Mouse (Mus musculus) bone marrow, adult 2 months (tissue): ENCODE data around the gene Pla2g5. TPM values are rescaled to one million over a fixed set of nuclear protein-coding genes. Genes with fewer than 3 reads are reported as not detected.

Experiments used
- H3K27ac ChIP-seq: fragments of 200-500 bp; 2 replicates; pipeline ENCODE4 v1.5.1; 2012; ENCODE audit warnings: low read depth, mild to moderate bottlenecking, control low read depth, inconsistent platforms, low read length; ENCODE audit not compliant: control insufficient read depth, poor library complexity, insufficient read depth
- H3K4me1 ChIP-seq: fragments of 200-500 bp; 2 replicates; pipeline ENCODE4 v1.6.1; 2011; ENCODE audit warnings: low read length; ENCODE audit not compliant: control insufficient read depth, insufficient read depth
- H3K4me3 ChIP-seq: fragments of 200-500 bp; replicated peaks from 2 replicates; pipeline ENCODE3; 2011; ENCODE audit warnings: mild to moderate bottlenecking, low read depth, low read length, control low read depth; ENCODE audit not compliant: control insufficient read depth
- CTCF ChIP-seq: fragments of 200-500 bp; IDR thresholded peaks from 2 replicates; pipeline ENCODE4 v1.5.1; 2011; ENCODE audit warnings: low read length, control low read depth; ENCODE audit not compliant: control insufficient read depth, insufficient read depth
- POLR2A ChIP-seq: fragments of 200-500 bp; IDR thresholded peaks from 2 replicates; pipeline ENCODE4 v1.6.1; 2011; ENCODE audit warnings: low read depth, mild to moderate bottlenecking, control low read depth, low read length, borderline replicate concordance; ENCODE audit not compliant: control insufficient read depth
- WGBS: fragments of 180-500 bp; shearing (Covaris S2); methylation state at CpG from one replicate; pipeline ENCODE4 v1.1.7; 2018; 5-methylcytosine and 5-hydroxymethylcytosine counted together
- polyA plus RNA-seq: library from polyadenylated mRNA; stranded (reverse); fragments of >200 nt; gene quantifications from 2 replicates; pipeline ENCODE4 v1.2.4, GENCODE M21; 2011; ENCODE audit warnings: low replicate concordance; ENCODE audit not compliant: missing spikeins, insufficient read depth, insufficient read length

Pla2g5 gene
- polyA plus RNA-seq, 1 experiment, result not detected

DNA sequence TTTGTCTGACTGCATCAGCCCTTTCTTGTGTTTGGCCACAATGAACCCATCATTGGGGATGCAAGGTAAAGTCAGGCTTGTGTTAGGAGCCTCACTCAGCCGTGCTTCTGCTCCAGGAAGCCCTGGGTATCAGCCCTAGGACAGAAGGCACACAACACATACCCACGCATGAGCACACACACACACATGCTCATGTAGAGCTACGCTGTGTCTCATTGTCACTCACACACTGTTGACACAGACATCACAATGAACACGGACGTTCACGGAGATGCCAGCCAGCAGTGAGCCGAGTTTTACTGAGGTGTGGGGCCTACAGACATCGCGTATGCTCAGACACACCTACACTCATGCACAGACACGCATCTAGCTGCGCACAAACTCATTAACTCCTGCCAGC lies 107.3 kb downstream of the Pla2g5 start:
- no peak overlapping the region for H3K27ac ChIP-seq
- 70% methylated on average over 11 of the region's 11 CpGs for WGBS
- TF ChIP-seq POLR2A (no peak), CTCF (no peak)
- no peaks in the 10 kb centered on the region for H3K4me1 ChIP-seq
- no peak overlapping the region for H3K4me3 ChIP-seq

DNA sequence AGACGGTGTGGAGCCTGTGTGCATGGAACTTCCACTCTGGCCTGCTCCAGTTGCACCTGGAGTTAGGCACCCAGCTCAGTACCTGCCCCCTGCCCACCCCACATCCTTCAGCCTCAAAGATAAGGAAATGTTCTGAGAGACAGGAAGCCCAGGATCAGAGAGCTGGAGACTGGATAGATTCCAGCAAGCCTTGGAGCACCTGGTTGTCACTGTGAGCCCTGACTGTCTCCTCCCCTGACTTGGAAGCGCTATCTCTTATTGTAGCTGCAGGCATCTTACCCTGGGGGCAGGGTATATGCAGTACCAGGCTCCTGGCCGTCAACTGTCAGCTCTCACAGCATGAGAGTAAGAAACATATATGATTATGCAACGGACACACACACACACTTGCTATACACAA lies 107.8 kb downstream of the Pla2g5 start:
- no peak overlapping the region for H3K4me3 ChIP-seq

DNA sequence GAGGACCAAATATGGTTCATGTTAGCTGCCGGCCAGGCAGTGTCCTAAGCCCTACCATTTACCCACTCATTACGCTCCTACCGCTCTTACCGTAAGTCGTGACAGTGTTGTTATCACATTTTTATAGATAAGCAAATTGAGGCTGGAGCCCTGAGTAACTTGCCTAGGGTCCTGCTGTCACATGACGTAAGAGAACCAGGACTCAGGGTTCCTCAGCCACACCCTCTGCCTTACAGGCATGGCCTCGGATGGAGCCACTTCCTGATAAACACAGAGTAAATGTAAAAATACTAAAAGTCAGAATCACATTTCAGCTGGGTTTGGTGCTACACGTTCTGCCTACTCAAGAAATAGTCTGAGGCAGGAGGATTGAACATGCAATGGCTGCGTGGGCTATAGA lies 108.8 kb downstream of the Pla2g5 start:
- no peak overlapping the region for H3K4me3 ChIP-seq
- no peak for TF ChIP-seq CTCF
- no peak overlapping the region for H3K27ac ChIP-seq
- 72% methylated on average over 9 of the region's 9 CpGs for WGBS
- H3K4me1 ChIP-seq, result no peaks in the 10 kb centered on the region

More for the DNA sequence above, 107.8 kb downstream of the Pla2g5 start:
- WGBS, result 76% methylated on average over 4 of the region's 4 CpGs
- H3K4me1 ChIP-seq, result no peaks in the 10 kb centered on the region
- H3K27ac ChIP-seq, result no peak overlapping the region
- TF ChIP-seq POLR2A (no peak), CTCF (no peak)

DNA sequence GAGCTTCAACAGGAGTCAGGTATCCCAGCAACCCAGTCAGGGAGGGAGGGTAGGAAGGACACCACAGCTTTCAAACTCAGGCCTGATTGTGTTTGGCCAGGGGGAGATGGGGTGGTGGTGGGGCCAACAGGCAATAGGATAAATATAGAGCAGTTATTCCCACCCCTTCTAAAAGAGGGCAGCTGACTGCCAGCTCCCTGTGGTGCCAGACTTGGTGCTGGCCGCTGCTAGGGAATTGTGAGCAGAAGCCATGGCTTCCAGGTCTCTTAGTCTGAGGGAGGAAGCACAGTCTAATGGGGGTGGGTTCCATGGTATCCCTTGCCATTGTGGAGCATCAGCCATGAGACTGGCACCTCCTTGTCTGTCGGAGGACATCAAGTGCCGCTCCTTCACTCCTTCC lies 109.7 kb downstream of the Pla2g5 start:
- 87% methylated on average over 3 of the region's 3 CpGs for WGBS
- no peaks in the 10 kb centered on the region for H3K4me1 ChIP-seq
- H3K4me3 ChIP-seq, result no peak overlapping the region
- TF ChIP-seq CTCF (no peak), POLR2A (no peak)
- H3K27ac ChIP-seq, result no peak overlapping the region

DNA sequence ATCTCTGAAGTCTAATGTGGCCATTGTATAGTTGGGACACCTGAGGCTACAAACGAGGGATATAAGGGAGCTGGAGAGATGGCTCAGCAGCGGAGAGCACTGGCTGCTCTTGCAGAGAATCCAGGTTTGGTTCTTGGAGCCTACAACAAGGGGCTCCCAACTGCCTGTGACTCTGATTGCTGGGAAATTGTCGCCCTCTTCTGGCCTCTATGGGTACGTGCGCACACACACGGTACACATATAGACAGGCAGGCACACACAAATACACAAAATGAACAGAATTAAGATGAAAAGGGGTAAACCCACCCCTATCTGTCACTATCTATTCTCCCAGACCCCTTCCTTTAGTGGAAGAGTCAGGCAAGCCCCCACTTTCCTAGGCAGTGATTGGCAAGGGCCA lies 110.7 kb downstream of the Pla2g5 start:
- Histone ChIP-seq H3K27ac (no peak overlapping the region), H3K4me1 (no peaks in the 10 kb centered on the region), H3K4me3 (no peak overlapping the region)
- 83% methylated on average over 6 of the region's 6 CpGs for WGBS
- no peak for TF ChIP-seq CTCF

Other genes with a start within 250 kb of the Pla2g5 start
- not detected in 2 replicates for gene Vwa5b1, start 227.6 kb downstream of the Pla2g5 start, polyA plus RNA-seq
- gene Pla2g2c, start 138.7 kb downstream of the Pla2g5 start, polyA plus RNA-seq, result not detected in 2 replicates
- gene Ubxn10, start 126.3 kb downstream of the Pla2g5 start, polyA plus RNA-seq, result not detected in 2 replicates
- not detected in 2 replicates for gene Pla2g2f, start 105.9 kb downstream of the Pla2g5 start, polyA plus RNA-seq
- 0.75 and 1.1 TPM in 2 replicates for gene Pla2g2d, start 87.7 kb downstream of the Pla2g5 start, polyA plus RNA-seq
- not detected in 2 replicates for gene Gm13030, start 10.5 kb upstream of the Pla2g5 start, polyA plus RNA-seq
- not detected in 2 replicates for gene Pla2g2e, start 14.5 kb upstream of the Pla2g5 start, polyA plus RNA-seq
- gene Otud3, start 50.5 kb upstream of the Pla2g5 start, polyA plus RNA-seq, result 2.9 and 6.3 TPM in 2 replicates
- gene Rnf186, start 103.6 kb upstream of the Pla2g5 start, polyA plus RNA-seq, result not detected in 2 replicates
- gene Tmco4, start 109.4 kb upstream of the Pla2g5 start, polyA plus RNA-seq, result 2.7 and 6.0 TPM in 2 replicates
- gene Htr6, start 212.1 kb upstream of the Pla2g5 start, polyA plus RNA-seq, result not detected in 2 replicates
- 1.8 and 2.0 TPM in 2 replicates for gene Nbl1, start 229.5 kb upstream of the Pla2g5 start, polyA plus RNA-seq